Mouse (Mus musculus) hematopoietic stem cell, adult 5-6 weeks (primary cell): ENCODE results near the gene Arl6. TPM values are rescaled to one million over a fixed set of nuclear protein-coding genes. Genes with fewer than 3 reads are reported as not detected.
A peak's percentile ranks its signal among the peaks of the same experiment; 100 is the strongest.

ENCODE experiments used
- ATAC-seq, 2 experiments: fragments of 125-278 bp in 1 of 2; replicated peaks in 1 of 2; 2 replicates each; pipeline ENCODE4 v1.8.0; 2016 to 2017; ENCODE audit warnings: inconsistent platforms in 2 of 2, mild to moderate bottlenecking in 2 of 2, moderate number of reproducible peaks in 2 of 2, low read depth in 1 of 2, moderate TSS enrichment in 1 of 2; ENCODE audit not compliant: low FRiP score in 2 of 2, poor library complexity in 2 of 2, severe bottlenecking in 2 of 2, insufficient read depth in 1 of 2, low TSS enrichment in 1 of 2
- total RNA-seq: library from RNA; stranded (forward); fragments of 172-1452, 232-1000 nt; gene quantifications from 2 replicates; pipeline ENCODE4 v1.2.3, GENCODE M21; 2017

The Arl6 gene
- total RNA-seq, 1 experiment from 2014 or later, result 22.0 TPM

- no peak for ATAC-seq
Measured at GRCm38 (mm10) chr16:59594714-59595113, 44.5 kb downstream of the Arl6 start.

GRCm38 (mm10) chr16:59590790-59591189 is 48.4 kb downstream of the Arl6 start:
- ATAC-seq, result no peak

- ATAC-seq, result no peak
Measured at GRCm38 (mm10) chr16:59588351-59589025, 50.7 kb downstream of the Arl6 start.

GRCm38 (mm10) chr16:59587816-59588215 is 51.4 kb downstream of the Arl6 start:
- no peak for ATAC-seq

- no peak for ATAC-seq
Measured at GRCm38 (mm10) chr16:59586911-59587310, 52.3 kb downstream of the Arl6 start.

- no peak for ATAC-seq
Measured at GRCm38 (mm10) chr16:59586276-59586675, 52.9 kb downstream of the Arl6 start.

GRCm38 (mm10) chr16:59585706-59586244 is 53.4 kb downstream of the Arl6 start:
- ATAC-seq, result no peak

- no peak for ATAC-seq
Measured at GRCm38 (mm10) chr16:59583515-59583914, 55.7 kb downstream of the Arl6 start.

- ATAC-seq, result peak; percentile 81 to 92; a peak in 3 of 4 replicates
Measured at GRCm38 (mm10) chr16:59579237-59579636, 60.0 kb downstream of the Arl6 start.

GRCm38 (mm10) chr16:59573961-59574360 is 65.2 kb downstream of the Arl6 start:
- ATAC-seq, result no peak

GRCm38 (mm10) chr16:59572685-59573084 is 66.5 kb downstream of the Arl6 start:
- ATAC-seq, result no peak

- ATAC-seq, result no peak
Measured at GRCm38 (mm10) chr16:59570807-59571206, 68.4 kb downstream of the Arl6 start.

- ATAC-seq, result no peak
Measured at GRCm38 (mm10) chr16:59569837-59570236, 69.4 kb downstream of the Arl6 start.

- 0 out of 4 replicates have a peak, but pooled peaks of 1 of the 2 experiments have one; percentile 67 for ATAC-seq
Measured at GRCm38 (mm10) chr16:59567721-59568381, 71.3 kb downstream of the Arl6 start.

GRCm38 (mm10) chr16:59566437-59566836 is 72.8 kb downstream of the Arl6 start:
- no peak for ATAC-seq

- no peak for ATAC-seq
Measured at GRCm38 (mm10) chr16:59565631-59566030, 73.6 kb downstream of the Arl6 start.

GRCm38 (mm10) chr16:59564025-59564424 is 75.2 kb downstream of the Arl6 start:
- ATAC-seq, result no peak
